Mouse (Mus musculus) B cell, adult (primary cell): ENCODE data around the gene Plekha3. TPM values are rescaled to one million over a fixed set of nuclear protein-coding genes. Genes with fewer than 3 reads are reported as not detected.

Source experiments
- total RNA-seq: library from RNA; stranded (reverse); gene quantifications from 4 replicates; pipeline ENCODE4 v1.2.4, GENCODE M21; 2023; ENCODE audit not compliant: inconsistent age

Plekha3 gene
- 35.0 to 38.6 TPM (median 36.9 TPM) in 4 replicates for total RNA-seq

GRCm38 (mm10) chr2:76674725-76675427, at the start of gene Plekha3:
TSS of gene Plekha3 (plus strand) at chr2:76675281.

DNA sequence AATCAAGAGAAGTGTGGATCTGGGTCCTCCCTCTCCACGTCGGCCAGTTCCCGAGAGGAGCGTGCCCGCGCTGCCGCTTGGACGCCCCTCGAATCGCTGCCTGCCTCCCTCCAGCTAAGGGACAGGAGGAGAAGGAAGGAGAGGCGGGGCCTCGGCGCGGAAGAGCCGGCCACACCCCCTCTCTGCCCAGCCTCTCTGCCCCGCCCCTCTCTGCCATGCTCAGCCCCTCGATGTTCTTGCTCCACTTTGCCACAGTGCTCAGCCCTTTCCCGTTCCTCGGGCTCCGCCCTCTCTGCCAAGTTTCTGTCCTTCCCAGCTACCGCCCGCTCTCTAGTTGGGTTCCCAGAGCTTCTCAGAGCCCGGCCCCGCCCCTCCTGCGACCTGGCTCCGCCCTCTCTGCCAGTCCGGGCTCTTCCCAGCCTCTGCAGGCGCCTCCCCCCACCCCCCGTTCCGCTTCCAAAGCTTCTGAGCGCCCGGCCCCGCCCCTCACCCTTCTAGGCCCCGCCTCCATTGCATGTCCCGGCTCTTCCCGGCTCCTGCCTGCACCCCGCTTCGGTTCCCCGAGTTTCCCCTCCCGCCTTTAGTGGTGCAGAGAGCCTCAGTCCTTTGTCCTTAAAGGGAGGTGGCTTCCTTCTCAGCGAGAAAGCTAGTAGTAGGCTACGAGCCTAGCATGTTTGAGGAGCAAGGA, 27.1 kb upstream of the Plekha3 start, which contains the start of the genes Prkra and Pjvk:
TSS of gene Prkra (minus strand) at position 133 of the 688 bp plus-strand sequence.
TSS of gene Pjvk (plus strand) at position 594 of the 688 bp plus-strand sequence.

GRCm38 (mm10) chr2:76672966-76673392, 2.1 kb upstream of the Plekha3 start, which contains the start of gene Fkbp7:
TSS of gene Fkbp7 (minus strand) at chr2:76673116.

Other genes starting within 250 kb of the Plekha3 start
- 2.9 to 4.4 TPM (median 3.5 TPM) in 4 replicates for gene Prkra, start 27.3 kb upstream of the Plekha3 start, total RNA-seq
- gene Pjvk, start 26.8 kb upstream of the Plekha3 start, total RNA-seq = not detected in 4 replicates
- gene Fkbp7, start 2.2 kb upstream of the Plekha3 start, total RNA-seq = 6.6 to 8.8 TPM (median 7.6 TPM) in 4 replicates